Mouse (Mus musculus): ENCODE results near the gene 4933428G20Rik.

The 4933428G20Rik gene

DNA sequence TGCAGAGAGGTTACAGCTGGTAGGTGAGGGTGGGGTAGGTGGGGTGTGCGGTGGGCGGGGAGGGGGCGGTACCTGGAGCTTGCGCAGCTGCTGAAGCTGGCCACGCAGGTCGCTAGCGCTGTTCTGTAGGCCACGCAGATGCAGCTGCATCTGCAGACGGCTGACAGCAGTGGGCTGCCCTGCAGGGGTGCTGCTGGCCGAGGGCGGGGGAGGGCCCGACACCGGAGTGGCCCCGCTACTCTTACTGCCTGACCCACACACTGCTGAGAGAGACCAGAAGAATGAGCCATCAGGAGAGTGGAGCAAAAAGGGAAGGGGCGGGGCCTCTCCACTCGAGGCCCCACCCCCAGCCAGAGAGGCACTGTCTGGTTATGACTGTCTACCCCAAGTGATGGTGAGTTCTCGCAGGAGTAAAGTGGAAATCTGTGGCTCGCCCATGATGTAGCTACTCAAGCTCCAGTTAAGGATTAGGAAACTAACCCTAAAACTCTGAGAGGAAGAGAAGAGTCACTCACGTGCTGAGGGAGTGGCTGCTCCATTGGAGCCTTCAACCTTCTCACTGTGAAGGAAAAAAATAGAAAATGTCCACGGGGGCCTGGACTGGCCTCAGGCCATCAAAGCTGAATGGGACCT is 32.9 kb upstream of the 4933428G20Rik start:
- peak; percentile 20 to 53 for DNase-seq

DNA sequence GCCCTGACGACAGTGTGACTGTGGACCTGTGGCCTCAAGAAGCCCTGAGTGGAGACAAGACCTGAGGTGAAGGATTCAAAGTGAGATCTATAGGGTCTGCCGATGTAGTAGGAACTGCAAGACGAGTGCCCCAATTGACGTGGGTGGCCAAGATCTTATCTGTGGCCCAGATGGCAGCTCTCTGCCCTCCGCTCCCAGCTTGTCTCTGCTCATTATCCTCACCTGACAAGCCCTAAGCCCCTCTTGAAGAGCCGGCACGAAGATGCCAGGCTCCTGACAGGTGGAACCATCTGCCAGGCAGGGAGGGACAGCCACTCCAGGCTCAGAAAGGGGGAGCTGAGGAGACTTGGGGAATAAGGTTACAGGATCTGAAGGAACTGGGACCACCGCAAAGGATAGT is 32.2 kb upstream of the 4933428G20Rik start:
- no peak for DNase-seq

DNA sequence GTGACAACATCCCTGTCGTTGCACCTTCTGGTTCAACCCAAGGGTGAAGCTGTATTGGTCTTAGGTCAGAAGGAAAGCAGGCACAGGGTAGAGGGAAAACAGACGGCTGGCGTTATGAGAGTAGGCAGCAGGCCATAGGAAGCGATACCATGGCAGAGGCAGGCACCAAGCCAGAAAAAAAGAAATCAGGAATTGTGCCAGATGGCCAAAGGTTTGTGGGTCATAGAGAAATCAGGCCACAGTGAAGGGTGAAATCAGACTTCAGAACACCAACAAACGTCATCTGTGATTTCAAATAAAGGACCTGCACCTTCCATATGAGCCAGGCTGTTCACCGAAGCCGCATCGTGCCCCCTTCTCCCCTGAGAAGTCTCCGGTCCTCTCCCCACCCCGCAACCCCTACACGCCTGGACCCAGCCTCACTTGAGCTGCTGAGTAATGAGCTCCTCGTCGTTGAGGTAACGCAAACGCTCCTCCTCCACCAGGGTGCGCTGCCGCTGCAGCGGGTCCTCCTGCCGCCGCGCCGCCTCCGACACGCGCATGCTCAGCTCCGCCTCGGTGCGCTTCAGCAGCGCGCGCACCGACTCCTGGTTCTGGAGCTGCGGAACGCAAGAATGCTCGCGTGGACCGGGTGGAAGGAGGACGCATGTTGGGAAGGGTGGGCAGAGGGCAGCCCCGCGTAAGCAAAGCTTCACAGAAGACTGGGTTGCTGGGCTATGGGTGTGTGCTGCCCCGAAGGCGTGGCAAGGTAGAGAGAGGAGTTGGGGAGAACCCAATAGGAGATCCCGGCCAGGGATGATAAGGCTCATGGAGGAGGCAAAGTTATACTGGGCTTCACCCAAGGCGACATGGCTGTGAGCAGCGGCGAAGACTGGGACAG is 31.5 kb upstream of the 4933428G20Rik start:
- peak; percentile 75 to 87 for DNase-seq

DNA sequence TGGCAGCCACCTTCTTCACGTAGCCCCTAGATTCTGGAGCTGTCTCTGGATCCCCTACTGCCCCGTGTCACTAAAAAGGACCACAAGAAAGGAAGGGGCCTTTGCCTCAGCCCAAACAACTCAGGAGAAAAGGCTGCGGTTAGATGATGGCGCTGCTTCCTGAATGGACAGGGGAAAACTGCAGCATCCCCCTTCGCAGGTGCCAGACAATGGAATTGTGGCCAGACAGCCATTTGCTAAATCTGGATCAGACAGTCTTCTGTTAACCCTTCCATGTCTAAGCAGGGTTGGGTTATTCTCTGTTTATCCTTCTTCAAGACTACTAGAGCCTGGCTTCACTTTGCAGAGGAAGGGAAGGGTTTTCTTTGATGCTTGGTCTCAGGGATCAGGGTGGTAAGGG is 30.8 kb upstream of the 4933428G20Rik start:
- DNase-seq, result no peak

DNA sequence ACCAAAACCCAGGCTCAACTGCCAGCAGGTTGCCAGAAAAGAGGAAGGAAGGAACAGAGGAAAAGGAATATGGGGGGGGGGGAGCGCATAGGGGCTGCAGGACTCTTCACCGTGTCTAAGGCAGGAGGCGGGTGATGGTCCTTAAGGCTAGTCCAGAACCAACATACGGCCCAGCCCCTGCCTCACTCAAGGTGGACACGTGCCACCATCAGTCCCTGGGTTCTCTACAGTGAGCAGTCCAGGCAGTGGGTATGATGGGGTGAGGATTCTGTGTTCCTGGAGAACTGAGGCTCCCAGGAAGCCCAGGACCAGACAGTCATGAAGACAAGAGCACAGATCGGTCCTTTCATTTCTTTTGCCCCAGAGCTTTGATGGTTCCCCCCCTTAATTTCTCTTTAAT is 29.9 kb upstream of the 4933428G20Rik start:
- DNase-seq, result no peak

DNA sequence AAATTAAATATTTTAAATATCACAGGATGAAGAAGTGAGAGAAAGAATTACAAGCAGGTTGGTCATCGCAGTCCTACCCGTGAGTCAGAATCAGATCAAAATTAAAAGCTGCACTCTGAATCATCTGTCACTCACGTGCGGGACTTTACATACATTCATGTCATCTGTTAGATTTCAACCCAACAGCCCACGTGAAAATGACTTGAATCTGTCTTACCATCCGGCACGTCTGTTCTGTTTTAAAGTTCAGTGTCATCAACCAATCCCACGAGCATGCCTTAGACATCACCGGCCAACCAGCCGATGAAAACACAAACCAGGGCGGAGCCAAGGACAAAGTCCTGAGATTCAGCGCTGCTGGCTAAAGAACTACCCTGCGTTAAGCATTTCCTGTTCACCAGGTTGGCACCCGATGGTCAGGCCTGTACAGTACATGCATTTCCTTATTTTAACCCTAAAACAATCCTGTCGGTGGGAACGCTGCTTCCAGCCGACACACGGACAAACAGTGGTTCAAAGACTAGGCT is 28.2 kb upstream of the 4933428G20Rik start:
- no peak for DNase-seq

DNA sequence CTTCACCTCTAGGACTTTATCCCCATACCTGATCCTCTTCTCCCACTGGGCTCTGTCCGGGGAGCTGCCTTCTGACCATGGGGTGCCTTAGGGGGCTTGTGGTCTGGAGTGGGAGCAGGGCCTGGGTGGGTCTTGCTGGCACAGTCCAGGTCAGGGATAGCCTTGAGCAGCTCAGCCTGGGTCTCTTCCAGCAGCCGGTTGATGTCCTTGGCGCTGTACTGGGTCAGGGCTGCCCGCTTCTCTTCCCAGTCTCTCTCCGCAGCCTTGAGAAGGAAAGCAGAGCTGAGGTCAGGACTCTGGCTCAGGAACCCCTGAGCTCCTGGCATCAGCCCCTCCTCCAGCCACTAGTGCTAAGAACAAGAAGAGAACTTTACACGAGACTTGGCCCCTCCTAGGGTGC is 25.2 kb upstream of the 4933428G20Rik start:
- DNase-seq, result no peak

DNA sequence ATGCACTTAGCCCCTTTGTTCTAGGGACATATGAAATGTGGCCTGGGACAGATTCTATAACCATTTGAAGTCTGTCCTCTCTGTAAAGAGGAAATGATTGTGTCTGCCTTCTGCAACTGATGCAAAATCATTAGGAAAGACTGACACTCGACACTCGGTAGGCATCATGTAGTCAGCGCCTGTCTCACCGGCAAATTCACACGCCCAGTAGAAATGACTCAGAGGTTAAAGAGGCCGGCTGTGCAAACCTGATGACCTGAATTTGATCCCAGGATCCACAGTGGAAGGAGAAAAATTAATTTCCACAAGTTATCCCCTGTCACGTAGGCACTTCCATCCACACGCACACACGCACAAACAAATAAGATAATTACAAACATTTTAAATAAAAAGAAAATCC is 24.2 kb upstream of the 4933428G20Rik start:
- no peak for DNase-seq

DNA sequence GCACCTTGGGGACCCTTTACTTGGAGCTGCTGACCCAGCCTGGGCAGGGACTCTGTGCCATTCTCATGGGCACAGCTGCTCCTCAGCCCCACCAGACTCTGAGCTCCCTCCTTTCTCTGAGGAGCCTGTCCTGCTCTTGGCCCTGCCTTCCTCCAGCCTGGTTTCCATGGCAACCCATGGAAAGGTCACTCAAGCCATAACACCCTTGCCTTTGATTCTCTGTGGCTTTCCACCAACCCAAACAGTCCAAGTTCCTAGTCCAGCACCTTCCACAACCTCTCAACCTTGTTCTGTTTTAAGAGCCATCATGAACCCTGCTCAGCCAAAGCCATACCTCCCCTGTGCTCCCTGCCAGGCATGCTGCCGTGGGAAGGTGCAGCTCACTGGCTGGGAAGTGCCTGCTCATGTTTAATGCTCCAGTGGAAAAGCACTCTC is 23.7 kb upstream of the 4933428G20Rik start:
- DNase-seq, result no peak

DNA sequence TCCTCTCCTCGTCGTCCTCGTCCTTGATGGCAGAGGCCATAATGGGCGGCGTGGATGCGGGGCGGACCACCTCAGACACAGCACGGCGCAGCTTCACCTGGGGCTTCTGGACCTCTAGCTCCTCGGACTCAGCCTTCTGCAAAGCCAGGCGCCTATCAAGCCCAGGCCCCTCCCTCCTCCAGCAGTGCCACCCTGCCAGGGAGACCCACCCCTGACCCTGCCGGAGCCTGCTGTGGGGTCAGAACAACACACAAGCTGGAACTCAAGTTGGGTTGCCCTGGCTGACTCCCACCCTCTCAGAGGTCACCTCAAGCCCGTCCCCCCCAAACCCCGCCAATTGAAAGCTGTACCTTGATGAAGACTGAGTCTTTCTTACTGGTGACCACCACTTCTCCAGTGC is 23.0 kb upstream of the 4933428G20Rik start:
- DNase-seq, result no peak

DNA sequence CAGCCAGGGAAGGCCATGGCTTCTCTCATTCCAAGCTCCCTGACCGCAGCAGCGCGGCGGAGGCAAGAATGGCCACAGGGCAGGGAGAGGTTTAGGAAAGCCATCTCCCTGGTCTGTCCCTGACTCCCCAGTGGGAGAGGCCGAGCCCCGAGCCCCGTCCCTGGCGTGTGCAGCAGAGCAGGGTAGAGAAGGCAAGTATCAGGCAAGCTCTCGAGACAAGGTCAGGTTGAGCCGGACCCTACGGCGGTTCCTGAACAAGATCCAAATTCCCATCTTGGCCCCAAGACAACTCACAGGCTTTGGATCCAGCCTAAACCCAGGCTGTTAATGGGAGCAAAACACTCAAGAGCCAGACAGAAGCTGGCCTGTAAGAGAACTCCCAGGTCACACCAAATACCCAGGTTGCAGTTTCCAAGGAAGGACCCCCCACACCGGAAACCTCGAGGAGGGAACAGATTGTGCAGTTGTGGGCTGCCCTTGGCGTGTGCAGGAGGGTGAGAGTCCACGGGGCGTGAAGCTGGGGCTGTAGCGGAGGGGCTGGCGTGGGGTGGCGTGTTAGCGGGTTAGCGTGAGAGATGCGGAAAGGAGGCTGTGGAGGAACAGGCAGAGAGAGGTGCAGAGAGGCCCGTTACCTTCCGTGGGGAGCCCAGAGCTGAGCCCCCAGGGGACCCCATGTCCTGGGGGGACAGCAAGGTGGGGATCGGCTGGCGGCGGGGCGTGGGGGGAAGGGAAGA is 21.8 kb upstream of the 4933428G20Rik start:
- no peak for DNase-seq

DNA sequence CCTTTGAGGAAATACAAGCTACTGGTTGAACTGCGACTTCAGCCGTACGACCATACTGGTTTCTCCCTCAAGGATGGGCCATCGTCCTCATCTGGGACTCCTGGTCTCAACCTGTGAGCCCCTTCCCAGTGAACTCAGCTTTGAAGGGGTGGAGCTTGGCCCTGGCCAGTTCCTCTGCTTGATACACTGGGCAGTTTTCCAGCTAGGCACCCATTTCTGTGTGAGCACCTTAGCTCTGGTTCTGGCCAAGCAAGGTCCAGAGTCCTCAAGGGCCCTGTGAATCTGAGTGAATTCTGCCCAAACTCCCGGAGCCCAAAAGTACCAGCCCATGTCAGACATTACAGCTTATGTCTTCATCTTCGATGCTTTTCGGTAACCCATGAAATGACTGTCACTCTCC is 20.4 kb upstream of the 4933428G20Rik start:
- DNase-seq, result no peak

DNA sequence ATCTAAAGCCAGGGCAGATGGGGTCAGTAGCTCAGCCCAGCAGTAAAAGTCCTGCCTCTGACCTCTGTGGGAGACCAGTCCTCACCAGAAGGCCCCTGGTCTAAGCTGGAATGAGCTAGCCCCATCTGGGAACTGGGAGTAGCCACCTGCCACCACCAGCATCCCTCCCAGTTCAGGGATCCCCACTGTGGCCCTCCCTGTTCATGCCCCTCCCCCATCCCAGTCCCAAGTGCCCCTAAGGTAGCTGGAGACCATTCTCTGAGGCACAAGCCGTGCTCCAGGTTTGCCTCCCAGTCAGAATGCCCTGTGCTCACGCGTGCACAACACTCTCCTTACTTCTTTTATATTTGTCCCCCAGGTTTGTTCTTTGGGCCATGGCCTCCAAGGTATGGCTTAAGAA is 12.9 kb upstream of the 4933428G20Rik start:
- DNase-seq, result no peak

DNA sequence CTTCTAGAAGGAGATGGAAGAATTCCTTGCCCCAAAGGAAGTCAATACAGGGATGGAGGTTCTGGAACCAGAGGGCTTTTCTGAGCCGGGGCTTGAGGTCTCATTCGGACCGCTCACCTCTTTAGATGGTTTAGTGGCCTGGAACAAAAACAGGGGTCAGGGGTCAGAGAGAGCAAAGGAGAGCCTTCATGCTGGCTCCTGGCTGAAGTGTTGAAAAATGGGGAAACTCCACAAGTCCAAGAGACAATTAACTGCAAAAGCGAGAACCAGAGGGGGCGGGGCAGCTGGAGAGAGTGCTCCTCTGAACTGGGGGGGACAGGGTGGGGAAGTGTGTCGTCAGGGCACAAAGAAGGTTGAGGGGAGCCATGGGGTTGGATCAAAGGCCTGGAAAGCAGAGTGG is 12.4 kb upstream of the 4933428G20Rik start:
- no peak for DNase-seq

DNA sequence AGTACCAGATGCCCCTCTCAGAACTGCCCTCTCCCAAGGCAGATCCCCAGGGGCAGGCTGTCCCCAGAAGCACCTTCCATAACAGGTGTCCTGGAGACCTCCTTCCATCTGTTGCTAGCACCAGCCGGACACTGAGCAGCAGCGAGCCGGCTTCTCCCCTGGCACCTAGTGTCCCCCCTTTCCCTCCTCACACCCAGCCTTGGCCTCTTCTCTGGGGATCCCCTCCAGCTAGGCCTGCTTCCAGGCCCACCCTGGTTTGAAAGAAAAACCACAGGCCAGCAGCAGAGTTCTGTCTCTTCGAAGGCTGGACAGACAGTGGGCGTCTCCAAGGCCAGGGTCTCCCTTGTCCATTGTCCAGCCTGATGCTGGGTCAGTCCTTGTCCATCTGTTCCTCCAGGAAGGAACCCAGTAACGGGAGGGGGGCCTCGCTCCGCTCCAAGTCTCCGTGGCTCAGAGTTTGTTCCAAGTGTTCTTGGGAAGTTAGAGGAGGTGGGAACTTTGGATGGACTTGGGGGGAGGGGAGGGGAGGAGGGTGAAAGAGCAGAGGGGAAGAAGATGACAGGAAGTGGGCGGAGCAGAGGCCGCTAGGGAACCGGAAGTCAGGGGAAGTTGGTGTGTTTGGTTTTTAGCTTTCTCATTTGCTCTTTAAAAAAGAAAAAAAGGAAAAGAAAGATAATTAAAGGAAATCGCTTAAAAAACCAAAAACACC is 11.7 kb upstream of the 4933428G20Rik start:
- peak; percentile 49 to 57 for DNase-seq

DNA sequence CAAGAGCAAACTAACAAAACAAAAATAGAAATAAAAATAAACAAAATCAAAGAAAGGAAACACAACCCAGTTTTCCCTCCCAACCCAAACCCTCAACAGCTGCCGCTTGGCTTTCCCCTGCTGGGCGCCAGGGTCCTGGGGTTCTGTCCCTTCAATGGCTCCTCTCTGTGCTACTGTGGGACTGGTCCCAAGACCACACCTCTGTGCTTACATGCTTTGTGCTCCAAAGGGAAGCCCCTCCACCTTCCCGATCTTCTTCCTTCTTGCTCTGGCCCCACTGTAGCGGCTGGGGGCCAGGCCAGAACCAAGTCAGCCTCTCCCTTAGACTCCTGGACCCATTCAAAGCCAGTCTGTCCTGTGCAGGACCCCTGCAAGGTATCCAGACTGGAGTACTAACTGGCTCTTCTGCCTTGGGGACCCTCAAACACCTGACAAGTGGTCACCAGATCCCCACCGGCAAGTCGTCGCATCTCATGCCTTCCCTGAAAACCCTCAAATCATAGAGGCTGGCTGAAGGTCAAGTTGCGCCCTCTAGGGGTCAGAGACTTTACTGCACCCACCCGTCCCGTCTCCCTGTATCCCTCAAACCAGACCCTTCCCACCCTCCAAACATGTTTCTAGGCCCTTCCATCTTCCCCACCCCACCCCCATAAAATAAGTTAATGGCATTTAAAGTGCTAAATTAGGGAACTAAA is 11.0 kb upstream of the 4933428G20Rik start:
- DNase-seq, result peak; percentile 48 to 69

DNA sequence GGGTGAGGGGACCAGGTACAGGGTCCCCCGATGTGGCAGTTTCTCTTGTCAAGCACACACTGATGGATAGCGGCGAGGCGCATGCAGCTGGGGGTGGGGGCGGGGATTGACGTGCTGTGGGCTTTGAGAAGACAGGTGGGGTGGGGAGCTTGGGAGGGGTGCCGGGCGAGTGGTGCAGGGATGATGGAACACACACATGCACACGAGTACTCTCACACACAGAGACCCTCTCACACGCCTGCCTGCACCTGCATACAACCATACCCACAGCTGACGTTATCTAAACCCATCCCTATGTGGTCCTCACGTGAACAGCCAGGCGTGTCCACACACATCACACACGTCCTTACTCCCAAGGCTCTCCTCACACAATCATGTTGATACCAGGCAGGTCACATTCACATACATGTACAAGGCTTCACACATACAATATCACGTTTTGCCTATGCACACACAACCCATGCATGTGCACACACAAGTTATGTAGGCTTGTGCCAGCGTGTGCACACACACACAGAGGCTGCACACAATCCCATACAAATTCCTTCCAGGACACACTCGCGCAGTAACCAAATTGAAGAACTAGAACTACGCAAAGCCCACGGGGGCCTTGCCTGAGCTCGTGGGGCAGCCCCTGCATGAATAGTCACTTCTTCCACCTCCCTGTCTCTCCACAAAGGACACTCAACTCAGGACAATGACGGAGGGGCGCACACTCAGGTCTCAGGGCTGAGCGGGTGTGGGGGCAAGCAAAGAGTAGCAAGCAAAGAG is 9.8 kb upstream of the 4933428G20Rik start:
- DNase-seq, result no peak

DNA sequence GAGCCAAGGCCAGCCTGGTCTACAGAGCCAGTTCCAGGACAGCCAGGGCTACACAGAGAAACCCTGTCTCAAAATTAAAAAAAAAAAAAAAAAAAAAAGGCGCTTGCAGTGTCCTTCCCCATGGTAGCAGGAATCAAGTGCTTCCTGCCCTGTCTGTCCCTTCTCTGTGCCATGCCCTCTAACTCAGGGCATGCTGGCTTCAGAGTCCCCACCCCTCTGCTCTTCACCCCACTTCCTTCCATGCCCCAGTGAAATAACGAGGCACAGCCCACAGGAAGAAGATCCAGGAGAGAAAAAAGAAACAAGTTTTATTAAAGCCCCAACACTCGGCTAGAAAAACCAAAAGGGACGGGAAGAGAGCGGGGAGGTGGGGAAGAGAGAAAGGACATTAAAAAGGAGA is 8.9 kb upstream of the 4933428G20Rik start:
- DNase-seq, result no peak

DNA sequence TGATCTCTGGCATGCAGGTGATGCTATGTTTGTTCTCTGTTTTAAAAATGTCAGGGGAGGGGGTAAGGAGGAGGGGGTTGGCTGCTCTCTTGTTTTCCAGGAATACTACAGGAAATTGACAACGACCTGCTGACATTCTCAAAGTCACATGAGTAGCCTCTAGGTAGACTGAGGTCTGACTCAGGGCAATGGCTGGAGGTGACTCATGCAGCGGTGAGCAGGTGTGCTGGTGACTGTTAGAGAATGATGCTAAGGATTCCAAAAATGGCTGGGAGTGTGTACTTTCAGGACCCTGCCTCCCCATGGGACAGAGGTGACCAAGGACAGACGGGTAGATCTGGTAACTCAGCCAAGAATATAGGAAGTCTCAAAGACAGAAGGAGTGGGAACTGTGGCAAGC is 8.1 kb upstream of the 4933428G20Rik start:
- DNase-seq, result no peak

DNA sequence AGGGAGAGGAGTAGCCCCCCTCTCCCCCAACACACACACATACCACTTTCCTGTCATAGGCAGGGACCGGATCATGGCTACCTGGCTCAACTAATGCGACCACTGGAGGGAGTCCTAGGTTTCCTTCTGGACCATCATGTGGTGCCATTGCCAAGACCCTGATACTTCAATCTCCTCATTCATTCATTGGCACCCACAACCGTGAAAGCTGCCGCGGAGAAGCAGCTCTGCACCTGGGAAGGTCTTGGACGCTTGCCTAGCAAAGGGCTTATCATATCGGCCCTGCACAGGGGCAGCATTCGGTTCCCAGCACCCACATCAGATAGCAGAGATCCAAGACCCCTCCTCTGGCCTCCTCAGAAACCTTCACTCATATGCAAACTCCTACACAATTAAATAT is 6.2 kb upstream of the 4933428G20Rik start:
- DNase-seq, result no peak

DNA sequence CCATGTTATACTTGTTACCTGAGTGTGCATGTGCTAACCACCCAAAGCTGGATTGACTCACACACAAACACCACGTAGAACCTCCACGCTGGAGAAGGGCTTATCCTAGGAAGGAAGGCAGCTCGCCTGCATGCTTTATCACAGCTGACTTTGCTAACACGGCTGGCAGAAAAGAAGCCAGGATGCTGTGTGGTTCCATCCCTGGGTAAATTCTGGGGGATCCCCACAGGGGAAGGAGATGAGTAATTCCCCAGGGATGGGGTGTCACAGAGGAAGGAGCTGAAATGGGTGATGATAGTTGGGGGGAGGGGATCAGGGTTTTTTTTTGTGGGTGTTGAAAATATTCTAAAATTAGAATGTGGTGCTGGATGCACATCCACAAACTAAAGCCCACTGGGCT is 5.6 kb upstream of the 4933428G20Rik start:
- no peak for DNase-seq
